In the genomic region with DNA sequence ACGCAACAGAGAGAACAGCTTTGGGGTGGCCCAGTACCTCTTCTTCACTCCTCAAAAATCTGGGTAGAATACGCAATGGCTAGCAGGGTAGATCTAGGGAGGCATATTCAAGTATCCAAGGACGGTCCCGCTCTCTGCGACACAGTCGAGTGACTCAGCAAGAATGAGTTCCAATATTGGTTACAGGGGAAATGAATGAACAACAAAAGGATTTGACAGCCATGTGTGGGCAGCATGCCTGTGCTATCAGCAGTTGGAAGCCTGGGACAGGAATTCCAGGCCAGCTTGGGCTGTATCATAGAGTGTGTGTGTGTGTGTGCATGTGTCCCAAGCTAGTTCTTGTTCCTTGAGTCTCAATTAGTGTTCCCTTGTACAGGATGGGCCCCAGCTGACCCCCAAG, we compare ENCODE assay signal across 8 mouse cellular contexts.
DNase-seq lines count a peak whose midpoint lies in the region; ATAC-seq and TF ChIP-seq lines count a peak whose summit lies in the region.

No protein-coding gene starts in this region.

- no peaks in the 10 kb centered on the region for H3K27me3 ChIP-seq in hindbrain, embryonic 16.5 days (replicated peaks; ENCODE audit: control insufficient read depth, insufficient read depth, low read length)
- H3K27me3 ChIP-seq in intestine, postnatal 0 days (replicated peaks; ENCODE audit: control insufficient read depth, insufficient read depth, low read length), result no peaks in the 10 kb centered on the region

- H3K36me3 ChIP-seq in hindbrain, embryonic 16.5 days (ENCODE audit: control insufficient read depth, insufficient read depth, low read length), result no peaks in the 10 kb centered on the region; the same call in 1 of the 2 replicates
- no peaks in the 10 kb centered on the region for H3K36me3 ChIP-seq in intestine, postnatal 0 days (ENCODE audit: control insufficient read depth, insufficient read depth)

- intact Hi-C loops in heart, postnatal 36 days (cut with DNase I), result loop anchor here (2.0 kb wide), 1 partner anchor 236 kb away; no protein-coding TSS in a partner anchor

- no peak for TF ChIP-seq CTCF in intestine, postnatal 0 days (IDR thresholded peaks at IDR 0.05; ENCODE audit: low read depth)

- DNase-seq in kidney, postnatal 4 days, result peak; percentile 25 to 27
- no peak for DNase-seq in kidney, adult 9 months
- DNase-seq in cerebellum, postnatal 25 days, result peak; percentile 55 to 72
- DNase-seq in heart, postnatal 36 days, result peak; percentile 50 to 54
- DNase-seq in right cerebral cortex, adult 2 months (ENCODE audit: low spot score in 2 of 2), result peak; percentile 58 to 68
- no peak for DNase-seq in T-cell, adult 2 months (ENCODE audit: low spot score)

- H3K27ac ChIP-seq in hindbrain, embryonic 16.5 days (ENCODE audit: low read depth, low read length), result no peak overlapping the region
- no peak overlapping the region for H3K27ac ChIP-seq in intestine, postnatal 0 days (ENCODE audit: low read depth, low read length)

- no peaks in the 10 kb centered on the region for H3K4me1 ChIP-seq in hindbrain, embryonic 16.5 days (ENCODE audit: control insufficient read depth, insufficient read depth, low read depth, low read length)
- no peaks in the 10 kb centered on the region for H3K4me1 ChIP-seq in intestine, postnatal 0 days (replicated peaks; ENCODE audit: control insufficient read depth, insufficient read depth, low read length)

- H3K9me3 ChIP-seq in hindbrain, embryonic 16.5 days (ENCODE audit: control insufficient read depth, low read length), result no peaks in the 10 kb centered on the region
- H3K9me3 ChIP-seq in intestine, postnatal 0 days (ENCODE audit: control insufficient read depth), result no peaks in the 10 kb centered on the region

- ATAC-seq in hindbrain, embryonic 16.5 days, result no peak
- ATAC-seq in intestine, postnatal 0 days, result no peak

- 69% methylated on average over 6 of the region's 6 CpGs for WGBS in hindbrain, embryonic 16.5 days
- WGBS in intestine, postnatal 0 days, result 78% methylated on average over 6 of the region's 6 CpGs

- no peak overlapping the region for H3K4me2 ChIP-seq in hindbrain, embryonic 16.5 days (ENCODE audit: low read length)
- no peak overlapping the region for H3K4me2 ChIP-seq in intestine, postnatal 0 days (replicated peaks; ENCODE audit: low read depth)

- no peak overlapping the region for H3K4me3 ChIP-seq in hindbrain, embryonic 16.5 days (ENCODE audit: low read length)
- no peak overlapping the region for H3K4me3 ChIP-seq in intestine, postnatal 0 days (ENCODE audit: low read depth, low read length)

- H3K9ac ChIP-seq in hindbrain, embryonic 16.5 days (ENCODE audit: low read depth, low read length), result no peak overlapping the region
- H3K9ac ChIP-seq in intestine, postnatal 0 days (ENCODE audit: low read depth, low read length), result no peak overlapping the region

Comparison
In these comparisons a context has a peak if more than half of its experiments do, and no peak if none do; other contexts are left out.
1. DNase-seq: peak in kidney, postnatal 4 days (2 of 2), cerebellum, postnatal 25 days (2 of 2), heart, postnatal 36 days (2 of 2) and right cerebral cortex, adult 2 months (2 of 2); none in kidney, adult 9 months (single experiment) and T-cell, adult 2 months (single experiment).